Mouse (Mus musculus): ENCODE measurements around the gene Kank1.
"Not testable (repeated sequence)": the region's sequence is repeated elsewhere in the genome, so short reads cannot be mapped to it uniquely, and the experiment has no call there.

Gene Kank1

GRCm38 (mm10) chr19:25447373-25447772 lies 210.6 kb downstream of the Kank1 start:
- no peak for DNase-seq

- no peak for DNase-seq
Measured at GRCm38 (mm10) chr19:25450869-25451629, 214.3 kb downstream of the Kank1 start.

- no peak for DNase-seq
Measured at GRCm38 (mm10) chr19:25453146-25453545, 216.4 kb downstream of the Kank1 start.

- DNase-seq, result no peak
Measured at GRCm38 (mm10) chr19:25460760-25461159, 224.0 kb downstream of the Kank1 start.

GRCm38 (mm10) chr19:25461553-25462320 lies 225.0 kb downstream of the Kank1 start:
- no peak for DNase-seq

GRCm38 (mm10) chr19:25475806-25476205 lies 239.0 kb downstream of the Kank1 start:
- DNase-seq, result not testable (repeated sequence)

- DNase-seq, result no peak
Measured at GRCm38 (mm10) chr19:25479152-25479669, 242.4 kb downstream of the Kank1 start.

GRCm38 (mm10) chr19:25480820-25481219 lies 244.0 kb downstream of the Kank1 start:
- no peak for DNase-seq

Data from cerebellum, adult 9-11 months (tissue).